Mouse (Mus musculus) bone marrow macrophage, adult 2 months (primary cell): ENCODE measurements around the gene Arhgef19.

Source experiments
- CTCF ChIP-seq: IDR thresholded peaks from 2 replicates; pipeline ENCODE4 v1.5.1; 2012; ENCODE audit warnings: low read depth, mild to moderate bottlenecking, low read length, moderate library complexity
- POLR2A ChIP-seq: IDR thresholded peaks from 2 replicates; pipeline ENCODE4 v1.6.1; 2012; ENCODE audit warnings: mild to moderate bottlenecking, low read depth, low read length, borderline replicate concordance

DNA sequence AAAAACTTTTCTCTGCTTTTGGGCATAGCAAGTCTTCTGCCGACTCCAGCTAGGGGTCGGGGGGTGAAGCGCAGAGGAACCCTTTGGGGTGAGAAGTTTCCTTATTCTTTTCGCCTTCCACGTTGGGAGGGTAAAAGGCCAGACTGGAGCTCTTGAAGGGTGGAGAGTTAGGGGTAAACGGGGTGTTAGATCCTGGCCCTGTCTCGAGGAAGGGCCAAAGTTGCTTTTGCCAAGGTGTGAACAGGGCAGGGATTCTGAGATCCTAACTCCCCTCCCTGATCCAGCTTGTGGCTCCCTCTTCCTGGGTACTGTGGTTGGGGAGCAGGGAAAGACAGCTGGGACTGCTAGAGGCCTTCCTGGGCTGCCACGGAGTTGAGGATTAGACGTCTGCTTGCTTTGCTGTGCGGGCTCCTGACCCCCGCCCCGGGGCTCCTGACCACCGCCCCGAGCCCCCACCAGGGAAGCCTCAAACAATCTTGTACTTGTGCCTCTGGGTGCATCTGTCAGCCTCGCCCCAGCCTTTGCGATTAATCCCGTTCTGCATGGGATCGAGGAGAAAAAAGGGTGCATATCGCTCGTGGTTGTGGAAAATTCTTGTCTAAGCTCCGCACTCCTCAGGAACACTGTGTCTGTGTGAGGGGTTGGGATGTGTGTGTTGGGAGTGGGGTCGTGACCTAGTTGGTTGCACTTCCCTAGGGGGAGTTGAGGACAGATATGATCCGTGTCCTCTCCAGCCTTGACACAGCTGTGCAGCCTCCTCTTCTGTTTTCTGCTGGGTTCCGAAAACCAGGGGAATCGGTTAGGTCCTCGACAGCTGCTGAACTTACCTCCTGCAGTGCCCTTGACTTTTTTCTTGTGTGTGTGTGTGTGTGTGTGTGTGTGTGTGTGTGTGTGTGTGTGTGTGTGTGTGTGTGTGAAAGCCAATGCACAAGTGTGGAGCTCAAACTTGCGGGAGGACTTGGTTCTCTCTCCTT lies 63.4 kb downstream of the Arhgef19 start:
- TF ChIP-seq POLR2A (no peak), CTCF (no peak)
